Mouse (Mus musculus): ENCODE data around the gene Zfp638.

- TF ChIP-seq MAFK (IDR thresholded peaks at IDR 0.05; ENCODE audit: insufficient read depth, low read depth, low read length) (no peak), HCFC1 (IDR thresholded peaks at IDR 0.05; ENCODE audit: borderline replicate concordance, insufficient read depth, low read length) (no peak), CHD2 (IDR thresholded peaks at IDR 0.05; ENCODE audit: low read depth, low read length) (no peak), ZNF384 (IDR thresholded peaks at IDR 0.05; ENCODE audit: low read depth, low read length) (no peak)
Measured at GRCm38 (mm10) chr6:83939492-83939891, 72.6 kb downstream of the Zfp638 start.
